Mouse (Mus musculus) hindbrain, postnatal 0 days (tissue): ENCODE measurements at regions not wholly inside any gene's neighbourhood (a gene's known extent, or its start where the extent isn't known, plus 50 kb on each side); places are given as distances from the start of the nearest gene placed in this dataset.

ENCODE experiments used
- ATAC-seq: fragments of 200-750 bp; cut with Nextera tagmentation; 2 replicates; pipeline ENCODE4 v1.8.0; 2017; ENCODE audit warnings: mild to moderate bottlenecking, moderate TSS enrichment, moderate library complexity
- DNase-seq: peaks from one replicate; pipeline ENCODE4 v3.0.0-alpha.2; 2015; ENCODE audit warnings: low spot score
- H3K27ac ChIP-seq: fragments of 300-500 bp; sonication (generic); 2 replicates; pipeline ENCODE4 v1.5.1; 2014; ENCODE audit warnings: mild to moderate bottlenecking
- H3K27me3 ChIP-seq: fragments of 300-500 bp; sonication (generic); 2 replicates; pipeline ENCODE4 v1.6.1; 2014; ENCODE audit warnings: low read length, mixed read lengths; ENCODE audit not compliant: insufficient read depth
- H3K36me3 ChIP-seq: fragments of 300-500 bp; sonication (generic); 2 replicates; pipeline ENCODE4 v1.6.1; 2014; ENCODE audit warnings: low read length, mixed read lengths; ENCODE audit not compliant: insufficient read depth
- H3K4me1 ChIP-seq: fragments of 300-500 bp; sonication (generic); 2 replicates; pipeline ENCODE4 v1.6.1; 2014; ENCODE audit warnings: antibody characterized with exemption, low read length, mixed read lengths; ENCODE audit not compliant: insufficient read depth
- H3K4me2 ChIP-seq: fragments of 300-500 bp; sonication (generic); 2 replicates; pipeline ENCODE4 v1.6.1; 2014; ENCODE audit warnings: low read depth, mild to moderate bottlenecking, low read length, moderate library complexity, mixed read lengths
- H3K4me3 ChIP-seq: fragments of 300-500 bp; sonication (generic); 2 replicates; pipeline ENCODE4 v1.5.1; 2014; ENCODE audit warnings: low read length
- H3K9ac ChIP-seq: fragments of 300-500 bp; sonication (generic); replicated peaks from 2 replicates; pipeline ENCODE4 v1.6.1; 2014; ENCODE audit warnings: mild to moderate bottlenecking, low read length, moderate library complexity, mixed read lengths
- H3K9me3 ChIP-seq: fragments of 300-500 bp; sonication (generic); 2 replicates; pipeline ENCODE4 v1.6.1; 2016; ENCODE audit warnings: low read length, mixed read lengths
- CTCF ChIP-seq: IDR thresholded peaks from 2 replicates; pipeline ENCODE4 v1.5.1; 2016; ENCODE audit warnings: antibody characterized with exemption, control low read depth, low read depth
- WGBS: fragments of 180-500 bp; shearing (Covaris S2); extraction: QIAGEN DNeasy Blood & Tissue Kit; methylation state at CpG from one replicate; pipeline ENCODE4 v1.1.7; 2014; 5-methylcytosine and 5-hydroxymethylcytosine counted together

DNA sequence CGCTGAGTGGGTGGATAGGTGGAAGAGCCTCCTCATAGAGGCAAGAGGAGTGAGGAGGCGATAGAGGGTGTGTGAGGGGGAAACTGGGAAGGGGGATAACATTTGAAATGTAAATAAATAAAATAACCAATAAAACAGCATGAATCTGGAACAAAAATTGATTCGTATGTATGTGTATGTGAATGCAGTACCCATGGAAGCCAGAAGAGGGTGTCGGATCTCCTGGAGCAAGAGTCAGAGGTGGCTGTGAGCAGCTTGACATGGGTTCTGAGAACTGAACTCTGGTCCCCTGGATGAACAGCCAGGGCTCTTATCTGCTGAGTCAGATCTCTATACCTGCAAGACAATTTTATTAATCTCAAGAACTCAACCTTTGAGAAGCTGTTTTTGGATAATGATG is 81.4 kb downstream of the Tfap2b start:
- 89% methylated on average over 4 of the region's 4 CpGs for WGBS
- Histone ChIP-seq H3K9ac (no peak overlapping the region), H3K4me2 (no peak overlapping the region), H3K36me3 (no peaks in the 10 kb centered on the region), H3K27me3 (no peaks in the 10 kb centered on the region), H3K4me3 (no peak overlapping the region), H3K27ac (no peak overlapping the region), H3K4me1 (no peaks in the 10 kb centered on the region), H3K9me3 (no peaks in the 10 kb centered on the region)
- no peak for DNase-seq
- no peak for TF ChIP-seq CTCF
- ATAC-seq = no peak

GRCm38 (mm10) chr1:19321598-19321997 is 112.9 kb downstream of the Tfap2b start:
- Histone ChIP-seq H3K4me3 (no peak overlapping the region), H3K27me3 (no peaks in the 10 kb centered on the region), H3K4me1 (no peaks in the 10 kb centered on the region), H3K9ac (no peak overlapping the region), H3K9me3 (no peaks in the 10 kb centered on the region), H3K27ac (no peak overlapping the region), H3K4me2 (no peak overlapping the region), H3K36me3 (no peaks in the 10 kb centered on the region)
- no peak for DNase-seq
- no peak for TF ChIP-seq CTCF
- ATAC-seq = no peak
- WGBS = 38% methylated on average over 1 of the region's 1 CpGs

- H3K9me3 ChIP-seq = no peaks in the 10 kb centered on the region
- WGBS = 89% methylated on average over 1 of the region's 1 CpGs
- no peak for ATAC-seq
Measured at GRCm38 (mm10) chr1:19336062-19336461, 127.3 kb downstream of the Tfap2b start.

DNA sequence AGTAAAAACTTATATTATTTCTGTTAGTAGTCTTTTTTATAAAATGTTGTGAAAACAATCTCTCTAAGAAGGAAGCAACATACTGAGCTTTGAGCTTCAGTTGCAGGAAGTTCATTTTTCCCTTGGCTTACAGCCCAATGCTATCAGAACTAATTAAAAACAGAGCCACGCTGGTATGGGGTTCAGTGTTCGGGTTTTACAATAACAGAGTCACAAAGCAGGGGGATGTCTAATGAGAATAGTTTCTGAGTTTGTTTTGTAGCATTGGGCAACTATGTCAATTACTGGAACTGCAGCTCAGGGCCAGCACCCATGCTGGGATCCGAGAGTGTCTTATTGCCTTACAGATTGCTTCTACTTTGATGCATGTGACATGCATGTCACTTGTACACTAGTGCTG is 128.5 kb downstream of the Tfap2b start:
- H3K4me1 ChIP-seq = no peaks in the 10 kb centered on the region
- TF ChIP-seq CTCF = no peak
- 24% methylated on average over 3 of the region's 3 CpGs for WGBS
- no peaks in the 10 kb centered on the region for H3K27me3 ChIP-seq
- H3K36me3 ChIP-seq = no peaks in the 10 kb centered on the region
- H3K4me3 ChIP-seq = no peak overlapping the region
- no peak overlapping the region for H3K9ac ChIP-seq
- no peak overlapping the region for H3K27ac ChIP-seq
- peak; percentile 7 for DNase-seq
- no peak overlapping the region for H3K4me2 ChIP-seq
- H3K9me3 ChIP-seq = no peaks in the 10 kb centered on the region
- peak; percentile 43; the same call in 1 of the 2 replicates for ATAC-seq

More at GRCm38 (mm10) chr1:19336062-19336461, 127.3 kb downstream of the Tfap2b start:
- no peak for DNase-seq
- Histone ChIP-seq H3K27me3 (no peaks in the 10 kb centered on the region), H3K27ac (no peak overlapping the region), H3K4me2 (no peak overlapping the region), H3K4me3 (no peak overlapping the region), H3K9ac (no peak overlapping the region), H3K36me3 (no peaks in the 10 kb centered on the region), H3K4me1 (no peaks in the 10 kb centered on the region)
- no peak for TF ChIP-seq CTCF

DNA sequence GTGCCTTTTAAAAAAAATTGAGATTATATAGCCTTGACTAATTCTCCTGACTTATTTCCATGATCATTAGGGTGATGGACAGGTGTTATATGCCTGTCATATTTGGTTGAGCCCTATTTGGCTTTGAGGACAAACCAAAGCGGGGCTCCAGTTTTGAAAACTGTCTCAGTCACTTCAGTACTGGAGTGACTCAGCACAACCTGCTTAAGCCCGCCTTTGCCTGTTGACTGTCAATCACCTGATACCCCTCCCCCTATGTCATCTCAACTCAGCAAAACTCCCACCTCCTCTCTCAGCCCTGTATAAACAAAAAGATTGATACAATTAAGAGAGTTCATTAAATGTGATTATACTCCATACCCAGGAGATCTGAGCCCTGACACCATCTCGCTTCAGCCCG is 135.7 kb downstream of the Tfap2b start:
- Histone ChIP-seq H3K27me3 (no peaks in the 10 kb centered on the region), H3K4me1 (no peaks in the 10 kb centered on the region), H3K36me3 (no peaks in the 10 kb centered on the region), H3K4me3 (no peak overlapping the region), H3K9ac (no peak overlapping the region), H3K4me2 (no peak overlapping the region), H3K9me3 (no peaks in the 10 kb centered on the region), H3K27ac (no peak overlapping the region)
- ATAC-seq (no peak), DNase-seq (no peak)
- TF ChIP-seq CTCF = no peak
- 86% methylated on average over 4 of the region's 4 CpGs for WGBS

GRCm38 (mm10) chr1:19350495-19350894 is 141.8 kb downstream of the Tfap2b start:
- H3K9me3 ChIP-seq = no peaks in the 10 kb centered on the region
- DNase-seq (peak; percentile 48), ATAC-seq (no peak)
- H3K4me1 ChIP-seq = no peaks in the 10 kb centered on the region
- no peaks in the 10 kb centered on the region for H3K27me3 ChIP-seq
- H3K4me3 ChIP-seq = no peak overlapping the region
- no peak overlapping the region for H3K9ac ChIP-seq
- WGBS = 33% methylated on average over 4 of the region's 4 CpGs
- H3K36me3 ChIP-seq = no peaks in the 10 kb centered on the region
- H3K27ac ChIP-seq = no peak overlapping the region
- TF ChIP-seq CTCF = no peak
- H3K4me2 ChIP-seq = no peak overlapping the region

- WGBS = 63% methylated on average over 1 of the region's 1 CpGs
- ATAC-seq (no peak), DNase-seq (no peak)
- no peaks in the 10 kb centered on the region for H3K9me3 ChIP-seq
- H3K9ac ChIP-seq = no peak overlapping the region
- H3K27me3 ChIP-seq = no peaks in the 10 kb centered on the region
- TF ChIP-seq CTCF = no peak
- H3K4me1 ChIP-seq = no peaks in the 10 kb centered on the region
- no peak overlapping the region for H3K27ac ChIP-seq
- H3K36me3 ChIP-seq = no peaks in the 10 kb centered on the region
- H3K4me2 ChIP-seq = no peak overlapping the region
- no peak overlapping the region for H3K4me3 ChIP-seq
Measured at GRCm38 (mm10) chr1:19384856-19385255, 176.1 kb downstream of the Tfap2b start.
